Mouse (Mus musculus) cerebellum, adult 2 months (tissue): ENCODE results near the gene Zfpl1.

Experiments
- CTCF ChIP-seq: fragments of 200-500 bp; IDR thresholded peaks from 2 replicates; pipeline ENCODE4 v1.5.1; 2011; ENCODE audit warnings: low read depth, mild to moderate bottlenecking, control low read depth, low read length, moderate library complexity, borderline replicate concordance; ENCODE audit not compliant: insufficient read depth
- POLR2A ChIP-seq: fragments of 200-500 bp; IDR thresholded peaks from 2 replicates; pipeline ENCODE4 v1.6.1; 2011; ENCODE audit warnings: low read length, control low read depth, borderline replicate concordance; ENCODE audit not compliant: insufficient read depth

- TF ChIP-seq POLR2A (no peak), CTCF (no peak)
Observed at GRCm38 (mm10) chr19:6088841-6089240, 4.1 kb upstream of the Zfpl1 start.
